Mouse (Mus musculus) bone marrow macrophage, adult 2 months (primary cell): ENCODE measurements around the gene D6Wsu163e.

ENCODE experiments used
- CTCF ChIP-seq: IDR thresholded peaks from 2 replicates; pipeline ENCODE4 v1.5.1; 2012; ENCODE audit warnings: low read depth, mild to moderate bottlenecking, low read length, moderate library complexity
- POLR2A ChIP-seq: IDR thresholded peaks from 2 replicates; pipeline ENCODE4 v1.6.1; 2012; ENCODE audit warnings: mild to moderate bottlenecking, low read depth, low read length, borderline replicate concordance

DNA sequence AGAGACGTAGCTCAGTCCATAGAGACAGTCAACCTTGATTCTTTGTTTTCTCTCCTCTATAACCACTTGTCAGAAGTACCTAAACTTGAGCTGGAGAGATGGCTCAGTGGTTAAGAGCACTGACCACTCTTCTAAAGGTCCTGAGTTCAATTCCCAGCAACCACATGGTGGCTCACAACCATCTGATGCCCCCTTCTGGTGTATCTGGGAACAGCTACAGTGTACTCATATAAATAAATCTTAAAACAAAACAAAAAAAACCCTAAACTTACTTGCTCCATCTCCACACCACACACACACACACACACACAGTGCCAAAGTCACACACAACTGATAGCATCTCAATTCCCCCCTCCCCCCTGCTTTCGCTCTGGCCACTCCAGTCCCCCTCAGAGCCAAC is 1.7 kb upstream of the D6Wsu163e start:
- TF ChIP-seq POLR2A: no peak
- no peak for TF ChIP-seq CTCF
